Mouse (Mus musculus) heart, adult 8-10 months (tissue): Measurements from ENCODE around the gene Chchd6. TPM values are rescaled to one million over a fixed set of nuclear protein-coding genes. Genes with fewer than 3 reads are reported as not detected.

Experiments
- DNase-seq: peaks from one replicate; pipeline ENCODE4 v3.0.0; 2022; ENCODE audit warnings: low spot score
- total RNA-seq, 4 experiments: library from RNA; stranded (reverse); gene quantifications; 2 replicates each; pipeline ENCODE4 v1.2.4; 2022

Gene Chchd6
- total RNA-seq, 4 experiments from 2014 or later = 10.1 to 12.9 (median 11.5) TPM

DNA sequence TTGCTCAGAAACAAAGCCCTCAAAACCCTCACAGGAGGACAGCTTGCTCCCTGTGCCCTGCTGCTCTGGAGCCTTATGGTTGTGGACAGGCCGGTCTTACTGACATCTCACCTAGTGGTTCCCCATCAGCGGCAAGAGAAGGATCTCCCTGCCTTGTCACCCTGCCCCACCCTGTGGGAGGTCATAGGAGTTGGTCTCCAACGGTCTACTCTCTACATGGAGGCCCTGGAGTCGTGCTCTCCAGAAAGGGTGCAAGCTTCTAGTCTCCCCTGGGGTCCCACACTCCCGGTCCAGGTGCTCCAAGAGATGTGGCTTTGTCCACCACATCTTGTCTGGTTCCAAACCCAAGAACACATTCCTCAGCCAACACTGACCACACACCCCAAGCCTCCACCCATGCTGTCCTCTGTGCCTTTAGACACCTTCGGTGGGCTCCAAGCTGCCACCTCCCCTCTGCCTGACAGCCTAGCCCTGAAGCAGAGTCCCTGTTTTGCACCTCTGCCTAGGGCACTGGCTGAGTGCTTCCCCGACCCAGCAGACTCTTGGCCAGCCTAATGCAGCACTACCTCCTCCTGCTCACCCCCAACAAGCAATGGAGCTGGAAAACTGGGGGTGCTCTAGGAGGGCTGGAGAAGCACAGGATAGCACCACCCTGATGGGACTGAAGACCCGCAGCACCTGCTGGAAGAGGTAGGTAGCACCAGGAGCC, 234.6 kb downstream of the Chchd6 start:
- DNase-seq = no peak

- DNase-seq = no peak
Measured at GRCm38 (mm10) chr6:89359771-89360708, 235.4 kb downstream of the Chchd6 start.

DNA sequence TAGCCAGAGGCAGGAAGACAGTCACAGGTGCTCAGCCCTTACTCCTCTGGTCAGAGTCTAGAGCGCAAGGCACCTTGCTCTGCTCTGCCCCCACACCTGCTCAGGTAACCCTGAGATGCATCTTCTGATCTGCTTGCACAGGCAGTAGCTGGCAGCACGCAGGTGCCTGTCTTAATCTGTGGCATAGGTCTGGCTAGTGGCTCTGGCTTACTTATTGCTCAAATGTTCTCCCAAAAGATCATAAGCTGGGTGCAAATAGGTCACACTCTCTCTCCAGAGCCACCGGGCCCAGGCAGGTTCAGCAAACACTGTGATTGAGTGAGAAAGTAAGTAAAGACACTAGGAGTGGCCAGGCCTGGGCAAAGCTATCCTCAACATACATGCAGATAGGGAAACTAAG, 236.3 kb downstream of the Chchd6 start:
- no peak for DNase-seq

DNA sequence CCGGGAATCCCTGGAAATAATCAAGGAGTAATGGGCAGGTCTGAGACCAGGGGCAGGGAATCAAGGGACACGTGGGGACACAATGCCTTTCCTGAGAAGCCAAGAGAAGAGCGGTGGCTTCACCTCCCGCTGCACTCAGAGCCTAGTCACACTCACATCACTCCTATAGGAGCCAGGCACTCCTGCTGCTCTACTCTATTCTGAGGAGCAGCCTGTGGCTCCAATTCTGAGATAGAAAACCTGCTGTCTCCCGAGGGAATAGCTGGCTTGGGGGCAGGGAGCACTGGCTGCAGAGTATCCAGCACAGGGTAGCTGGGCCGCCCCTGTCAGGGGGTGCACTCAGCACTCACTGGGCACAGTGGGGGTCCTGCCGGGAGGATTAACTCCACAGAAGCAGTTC, 239.8 kb downstream of the Chchd6 start:
- DNase-seq = no peak

- DNase-seq = no peak
Measured at GRCm38 (mm10) chr6:89354726-89355125, 240.7 kb downstream of the Chchd6 start.

- DNase-seq = no peak
Measured at GRCm38 (mm10) chr6:89354076-89354475, 241.4 kb downstream of the Chchd6 start.

DNA sequence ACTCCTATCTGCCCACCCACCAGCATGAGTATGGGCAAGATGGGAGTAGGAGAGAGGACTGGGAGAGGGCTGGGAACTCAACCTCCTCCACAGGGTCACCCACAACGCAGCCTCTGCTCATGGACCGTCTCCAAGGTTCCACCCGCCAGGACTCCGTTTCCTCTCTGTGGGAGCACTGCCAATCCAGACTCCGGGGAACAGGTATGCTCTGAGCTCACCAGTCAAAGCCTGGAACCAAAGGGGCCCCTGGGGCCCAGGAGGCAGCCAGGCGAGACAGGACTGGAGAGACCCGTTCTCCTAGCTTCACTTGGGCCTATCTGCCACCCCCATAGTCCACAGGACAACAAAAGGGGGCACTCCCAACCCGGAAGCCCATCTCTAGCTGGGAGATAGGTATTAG, 242.4 kb downstream of the Chchd6 start:
- no peak for DNase-seq

DNA sequence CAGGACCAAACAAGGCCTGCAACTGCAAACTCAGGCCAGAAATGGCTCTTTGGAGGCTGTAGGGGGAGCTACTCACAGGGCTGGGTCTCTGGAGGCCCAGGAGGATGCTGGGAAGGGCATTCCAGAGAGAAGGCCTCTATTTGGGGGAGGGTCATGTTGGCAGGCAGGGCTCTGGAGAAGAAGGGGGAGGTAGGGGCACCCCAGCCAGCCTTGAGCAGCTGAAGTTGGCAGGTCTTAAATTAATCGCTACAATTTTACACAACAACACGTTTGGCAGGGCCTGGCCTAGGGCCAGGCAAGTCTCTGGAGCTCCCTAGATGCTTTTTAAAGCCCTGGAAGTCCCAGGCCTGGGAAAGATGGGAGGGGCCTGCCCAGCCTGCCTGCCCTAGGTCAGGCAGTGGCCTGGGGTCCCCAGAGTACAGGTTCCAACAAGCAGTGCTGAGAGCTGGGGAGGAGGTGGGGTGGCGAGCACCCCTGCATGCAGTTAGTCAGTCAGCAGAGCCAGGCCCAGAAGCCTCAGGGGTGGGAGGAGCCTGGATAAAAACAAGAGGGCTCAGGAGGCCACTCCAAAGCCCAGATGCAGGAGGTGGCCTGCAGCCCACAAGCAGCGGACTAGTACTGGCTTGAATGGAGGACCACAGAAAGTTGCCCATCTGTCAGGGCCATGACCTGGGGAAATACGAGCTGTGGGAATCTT, 243.9 kb downstream of the Chchd6 start:
- DNase-seq = peak; percentile 51

DNA sequence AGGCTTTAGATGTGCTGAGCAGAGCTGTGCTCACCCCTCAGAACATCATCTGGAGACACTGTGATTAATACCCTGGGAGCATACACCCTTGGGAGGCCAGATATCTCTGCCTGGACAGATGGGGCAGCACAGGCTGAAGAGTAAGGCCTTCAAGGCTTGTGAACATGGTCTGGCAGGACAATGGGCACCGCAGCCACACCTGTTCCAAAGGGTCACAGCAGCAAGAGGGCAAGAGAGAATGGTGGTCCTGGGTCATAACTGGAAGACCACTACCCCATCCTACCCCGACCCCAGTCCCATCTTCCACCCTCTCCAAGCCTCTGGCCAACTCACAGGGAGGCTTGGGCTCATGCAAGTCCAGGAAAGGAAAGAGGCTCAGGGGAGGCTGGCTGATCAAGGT, 244.9 kb downstream of the Chchd6 start:
- DNase-seq = no peak

DNA sequence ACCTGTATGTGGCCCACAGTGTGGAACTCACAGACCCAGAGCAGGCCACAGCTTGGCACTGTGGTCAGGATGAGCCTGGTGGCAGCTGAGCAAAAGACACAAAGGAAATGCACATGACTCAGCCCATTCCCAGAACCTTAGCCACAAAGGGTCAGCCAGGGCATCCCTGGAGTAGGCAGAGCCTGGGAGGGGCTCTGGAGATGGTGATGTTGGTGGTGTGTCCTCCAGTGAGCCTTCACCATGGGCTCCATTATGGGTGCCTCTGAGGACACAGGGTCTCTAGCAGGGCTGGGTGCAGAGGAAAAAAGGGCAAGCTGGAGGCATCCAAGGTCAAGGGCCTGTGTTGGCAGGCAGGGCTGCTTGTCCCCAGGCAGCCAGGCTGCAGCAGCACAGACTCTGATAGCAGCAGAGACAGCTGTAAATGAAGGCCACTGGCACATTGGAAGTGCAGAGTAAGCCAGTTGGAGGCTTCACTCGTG, 245.4 kb downstream of the Chchd6 start:
- DNase-seq = no peak

DNA sequence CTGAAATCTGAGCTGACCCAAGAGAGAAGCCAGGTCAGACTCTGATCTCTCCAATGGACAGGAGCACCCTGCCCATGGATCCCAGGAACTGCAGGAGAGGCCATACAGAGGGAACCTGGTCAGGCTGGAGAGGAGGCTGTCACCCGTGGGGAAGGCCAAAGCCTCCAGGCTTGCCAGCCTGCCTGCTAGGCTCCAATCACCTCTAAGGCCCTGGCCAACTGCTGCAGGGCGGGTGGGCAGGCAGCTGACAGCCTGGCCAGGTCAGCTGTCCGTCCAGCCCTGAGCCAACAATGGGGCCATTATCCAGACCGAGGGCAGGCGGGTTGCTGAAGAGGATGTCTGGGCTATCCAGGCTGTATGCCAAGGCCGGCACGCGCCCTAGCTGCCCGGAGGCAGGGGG, 247.1 kb downstream of the Chchd6 start:
- no peak for DNase-seq

GRCm38 (mm10) chr6:89347792-89348191, 247.7 kb downstream of the Chchd6 start:
- DNase-seq = no peak

DNA sequence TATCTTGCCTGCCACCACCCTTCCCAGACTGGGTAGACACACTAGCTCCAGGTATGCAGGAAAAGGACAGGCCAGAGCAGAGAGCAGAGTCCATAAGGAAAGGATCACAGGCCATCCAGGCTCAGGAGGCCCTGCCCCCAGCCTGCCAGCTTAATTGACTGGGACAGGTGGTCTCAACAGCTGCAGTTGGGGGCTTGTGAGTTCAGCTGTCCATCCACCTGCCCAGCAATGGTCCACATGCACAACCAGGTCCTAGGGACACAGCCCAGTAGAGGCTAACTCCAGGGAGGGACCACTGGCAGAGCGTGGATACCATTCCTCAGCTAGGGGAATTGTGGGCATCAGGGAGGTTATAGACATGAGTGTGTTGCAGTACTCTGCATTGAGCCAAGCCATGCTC, 249.6 kb downstream of the Chchd6 start:
- DNase-seq = no peak

DNA sequence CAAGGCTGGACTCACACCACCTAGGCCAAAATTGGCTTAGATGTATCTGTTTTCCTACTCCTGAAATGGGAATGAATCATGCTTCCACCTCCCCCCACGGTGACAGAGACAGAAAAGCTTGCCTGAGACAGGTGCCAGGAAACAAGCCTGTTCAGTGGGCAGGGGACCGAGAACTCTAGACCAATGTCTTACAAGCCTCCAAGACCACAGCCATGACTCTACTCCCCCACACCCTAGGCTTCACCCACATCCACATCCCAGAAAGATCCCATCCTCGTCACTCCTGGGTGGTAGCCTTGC, 250.0 kb downstream of the Chchd6 start:
- no peak for DNase-seq

GRCm38 (mm10) chr6:89344613-89345485, 250.6 kb downstream of the Chchd6 start:
- DNase-seq = peak; percentile 87

- DNase-seq = no peak
Measured at GRCm38 (mm10) chr6:89341981-89342380, 253.5 kb downstream of the Chchd6 start.

GRCm38 (mm10) chr6:89339447-89339846, 256.0 kb downstream of the Chchd6 start:
- peak; percentile 67 for DNase-seq

- DNase-seq = no peak
Measured at GRCm38 (mm10) chr6:89338733-89339132, 256.7 kb downstream of the Chchd6 start.

DNA sequence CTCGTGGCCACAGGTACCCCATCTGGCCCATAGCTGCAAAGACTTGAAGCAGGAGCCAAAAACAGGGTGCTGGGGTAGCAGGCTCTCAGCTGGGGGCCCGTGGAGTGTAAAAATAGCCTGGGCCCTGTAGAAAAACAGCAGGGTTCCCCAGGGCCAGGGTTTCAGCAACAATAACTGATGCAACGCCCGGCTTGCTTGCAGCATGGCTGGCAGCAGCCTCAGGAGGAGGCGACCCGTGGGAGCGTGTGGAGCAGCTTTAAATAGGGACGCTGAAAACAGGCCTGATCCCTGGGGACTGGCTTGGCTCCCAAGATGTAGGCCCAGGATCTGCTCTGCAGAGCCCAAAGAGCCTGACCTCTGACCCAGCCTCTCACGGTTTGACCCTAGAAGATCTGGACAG, 257.9 kb downstream of the Chchd6 start:
- DNase-seq = no peak

DNA sequence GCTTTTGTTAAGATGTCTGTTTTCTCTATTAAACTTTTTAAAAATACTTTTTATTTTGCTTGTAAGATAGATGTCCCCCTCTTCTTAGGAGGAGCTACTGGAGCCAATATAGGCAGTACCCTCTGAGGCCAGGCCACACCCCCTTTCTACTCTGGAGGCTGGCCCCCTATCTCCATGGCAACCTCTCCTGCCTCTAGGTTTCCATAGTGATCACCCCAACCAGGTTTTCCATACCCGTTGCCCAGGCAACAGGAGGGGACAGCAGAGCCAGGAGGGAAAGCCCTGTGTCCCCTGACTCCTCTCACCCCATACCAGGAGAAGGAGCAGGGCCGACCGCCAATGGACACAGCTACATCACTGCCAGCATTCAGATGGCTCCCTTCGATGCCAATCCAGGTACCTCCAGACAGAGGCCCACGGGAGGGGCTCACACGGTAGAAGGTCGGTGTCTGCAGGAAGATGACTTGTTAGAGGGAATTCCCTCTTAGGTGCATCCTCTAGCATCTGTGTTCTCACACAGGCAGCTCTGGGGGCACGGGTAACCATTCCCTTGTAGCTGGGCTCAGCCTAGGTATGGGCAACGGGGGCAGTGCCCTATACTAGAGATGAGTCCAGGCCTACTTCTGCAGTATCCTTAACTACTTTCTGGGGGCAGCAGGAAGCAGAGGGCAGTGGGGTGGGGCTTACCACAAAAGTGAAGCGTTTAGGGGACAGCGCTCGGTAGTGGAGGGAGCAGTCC, 261.3 kb downstream of the Chchd6 start:
- DNase-seq = no peak
